Mouse (Mus musculus) B cell, adult 67 days (primary cell): ENCODE results near the gene Mapk11. TPM values are rescaled to one million over a fixed set of nuclear protein-coding genes. Genes with fewer than 3 reads are reported as not detected.

ENCODE experiments used
- total RNA-seq, 2 experiments: library from RNA; stranded (reverse); gene quantifications; 4 replicates each; pipeline ENCODE4 v1.2.4; 2023

Mapk11 gene
- 10 to 100 TPM; 87.0 to 90.1 TPM for total RNA-seq

GRCm38 (mm10) chr15:89149271-89150040 lies at the start of gene Mapk11:
Mapk11 (minus strand) TSS chr15:89149628.

GRCm38 (mm10) chr15:89196313-89196706 lies 46.9 kb upstream of the Mapk11 start, which contains the start of gene Dennd6b:
Dennd6b (minus strand) TSS chr15:89196496.

GRCm38 (mm10) chr15:89180571-89181229 lies 31.3 kb upstream of the Mapk11 start, which contains the start of gene Plxnb2:
Plxnb2 (minus strand) TSS chr15:89180788.

GRCm38 (mm10) chr15:89140659-89141252 lies 8.7 kb downstream of the Mapk11 start, which contains the start of gene Mapk12:
Mapk12 (minus strand) TSS chr15:89140703.

GRCm38 (mm10) chr15:89128382-89129350 lies 20.8 kb downstream of the Mapk11 start, which contains the start of gene Hdac10:
Hdac10 (minus strand) TSS chr15:89128700.

GRCm38 (mm10) chr15:89122649-89123366 lies 26.6 kb downstream of the Mapk11 start, which contains the start of gene Tubgcp6:
Tubgcp6 (minus strand) TSS chr15:89123112.

Other genes starting within 250 kb of the Mapk11 start
- gene Ttll8, start 195.2 kb downstream of the Mapk11 start, total RNA-seq = not detected
- not detected for gene Mlc1, start 170.6 kb downstream of the Mapk11 start, total RNA-seq
- gene Mov10l1, start 166.7 kb downstream of the Mapk11 start, total RNA-seq = not detected
- gene Panx2, start 89.9 kb downstream of the Mapk11 start, total RNA-seq = not detected
- 10 to 100 TPM; 57.3 to 67.8 TPM for gene Trabd, start 74.5 kb downstream of the Mapk11 start, total RNA-seq
- 10 to 100 TPM; 30.7 to 31.6 TPM for gene Selenoo, start 60.5 kb downstream of the Mapk11 start, total RNA-seq
- gene Tubgcp6, start 26.5 kb downstream of the Mapk11 start, total RNA-seq = 10 to 100 TPM; 56.5 to 64.7 TPM
- gene Hdac10, start 20.9 kb downstream of the Mapk11 start, total RNA-seq = 100 to 1,000 TPM in 1 of 2 experiments, 10 to 100 TPM in 1; 99.3 to 101 TPM
- 10 to 100 TPM; 17.9 to 21.0 TPM for gene Mapk12, start 8.9 kb downstream of the Mapk11 start, total RNA-seq
- 10 to 100 TPM in 1 of 2 experiments, 1 to 10 TPM in 1; 9.8 to 12.8 TPM for gene Plxnb2, start 31.2 kb upstream of the Mapk11 start, total RNA-seq
- 10 to 100 TPM; 34.3 to 37.2 TPM for gene Dennd6b, start 46.9 kb upstream of the Mapk11 start, total RNA-seq
- gene Ppp6r2, start 61.9 kb upstream of the Mapk11 start, total RNA-seq = 10 to 100 TPM; 59.2 to 68.8 TPM
- 100 to 1,000 TPM; 240 to 267 TPM for gene Sbf1, start 165.7 kb upstream of the Mapk11 start, total RNA-seq
- not detected for gene Adm2, start 173.1 kb upstream of the Mapk11 start, total RNA-seq
- not detected for gene Miox, start 184.8 kb upstream of the Mapk11 start, total RNA-seq
- gene Lmf2, start 206.0 kb upstream of the Mapk11 start, total RNA-seq = 10 to 100 TPM; 50.3 to 51.8 TPM
- 100 to 1,000 TPM; 130 to 147 TPM for gene Ncaph2, start 206.1 kb upstream of the Mapk11 start, total RNA-seq
- gene Sco2, start 224.2 kb upstream of the Mapk11 start, total RNA-seq = 10 to 100 TPM; 17.2 to 20.1 TPM
- gene Tymp, start 227.4 kb upstream of the Mapk11 start, total RNA-seq = 1 to 10 TPM in 1 of 2 experiments, under 1 TPM in 1; 0.59 to 1.4 TPM
- gene Odf3b, start 229.7 kb upstream of the Mapk11 start, total RNA-seq = not detected
- gene Klhdc7b, start 235.3 kb upstream of the Mapk11 start, total RNA-seq = not detected